Mouse (Mus musculus) C2C12 (cell line): ENCODE results near the gene Ppp1cb. TPM values are rescaled to one million over a fixed set of nuclear protein-coding genes. Genes with fewer than 3 reads are reported as not detected.

Source experiments
- H3K27me3 ChIP-seq: one replicate; pipeline ENCODE4 v1.6.1; 2011; ENCODE audit not compliant: control insufficient read depth, insufficient read depth, insufficient read length
- H3K36me3 ChIP-seq: one replicate; pipeline ENCODE4 v1.6.1; 2011; ENCODE audit not compliant: control insufficient read depth, insufficient read depth
- H3K4me3 ChIP-seq: one replicate; pipeline ENCODE4 v1.5.1; 2011; ENCODE audit warnings: mild to moderate bottlenecking, control low read depth; ENCODE audit not compliant: poor library complexity, insufficient read depth, severe bottlenecking
- H3K79me2 ChIP-seq: one replicate; pipeline ENCODE4 v1.6.1; 2011; ENCODE audit not compliant: control insufficient read depth, insufficient read depth
- H3K79me3 ChIP-seq: one replicate; pipeline ENCODE4 v1.6.1; 2011; ENCODE audit warnings: low read depth, control low read depth
- H3ac ChIP-seq: one replicate; pipeline ENCODE3; 2011; ENCODE audit warnings: low read depth; ENCODE audit not compliant: control insufficient read depth, insufficient read length
- CEBPB ChIP-seq: IDR thresholded peaks from one replicate; pipeline ENCODE4 v1.6.1; 2011; ENCODE audit warnings: low read depth, mild to moderate bottlenecking, control low read depth, moderate library complexity
- CTCF ChIP-seq: IDR thresholded peaks from one replicate; pipeline ENCODE4 v1.5.1; 2011; ENCODE audit not compliant: control insufficient read depth, insufficient read depth, insufficient read length
- FOSL1 ChIP-seq: IDR thresholded peaks from one replicate; pipeline ENCODE4 v1.8.0; 2011; ENCODE audit warnings: mild to moderate bottlenecking, low read length; ENCODE audit not compliant: poor library complexity, insufficient read depth, severe bottlenecking
- MAX ChIP-seq: IDR thresholded peaks from one replicate; pipeline ENCODE4 v1.6.1; 2011; ENCODE audit warnings: mild to moderate bottlenecking, control low read depth
- MYOD1 ChIP-seq: IDR thresholded peaks from one replicate; pipeline ENCODE4 v1.6.1; 2011; ENCODE audit warnings: low read depth; ENCODE audit not compliant: control insufficient read depth, insufficient read length
- MYOG ChIP-seq: IDR thresholded peaks from one replicate; pipeline ENCODE4 v1.6.1; 2011; ENCODE audit not compliant: control insufficient read depth, insufficient read length; ENCODE audit errors: extremely low read depth
- USF1 ChIP-seq: IDR thresholded peaks from one replicate; pipeline ENCODE4 v1.6.1; 2011; ENCODE audit warnings: low read depth, mild to moderate bottlenecking, control low read depth, moderate library complexity
- polyA plus RNA-seq: library from polyadenylated mRNA; unstranded; fragments of >200 nt; fragmentation: generic; extraction: Trizol; gene quantifications from one replicate; pipeline ENCODE4 v1.2.1, GENCODE M21; 2012; ENCODE audit warnings: missing spikeins

Gene Ppp1cb
- polyA plus RNA-seq, 1 experiment, result 37.9 TPM

GRCm38 (mm10) chr5:32445287-32445921 is 13.2 kb upstream of the Ppp1cb start:
- no peaks in the 10 kb centered on the region for H3K79me2 ChIP-seq
- no peak for TF ChIP-seq MYOD1
- H3K36me3 ChIP-seq, result no peaks in the 10 kb centered on the region
- H3K79me3 ChIP-seq, result no peaks in the 10 kb centered on the region
- no peak overlapping the region for H3ac ChIP-seq
- H3K27me3 ChIP-seq, result no peaks in the 10 kb centered on the region
- H3K4me3 ChIP-seq, result no peak overlapping the region

DNA sequence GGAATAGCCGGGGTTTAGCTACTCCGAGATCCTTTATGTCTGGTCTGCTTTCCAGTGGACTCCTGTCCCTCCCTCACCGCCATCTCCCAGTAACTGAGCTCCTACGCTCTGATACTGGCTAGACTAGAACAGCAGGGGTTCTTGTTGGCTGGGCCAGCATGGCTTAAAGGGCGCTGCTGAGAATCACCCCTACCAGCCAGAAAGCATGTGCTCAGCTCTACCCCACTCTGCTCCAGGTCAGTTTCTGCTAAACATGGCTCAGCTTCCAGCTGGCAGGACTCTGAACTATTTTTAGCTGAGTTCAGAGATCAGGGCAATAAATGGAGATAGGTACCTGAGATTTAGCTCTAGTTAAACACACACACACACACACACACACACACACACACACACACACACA is 12.2 kb upstream of the Ppp1cb start:
- Histone ChIP-seq H3ac (no peak overlapping the region), H3K4me3 (no peak overlapping the region), H3K79me3 (no peaks in the 10 kb centered on the region), H3K36me3 (no peaks in the 10 kb centered on the region), H3K27me3 (no peaks in the 10 kb centered on the region), H3K79me2 (no peaks in the 10 kb centered on the region)
- TF ChIP-seq FOSL1 (no peak), CEBPB (no peak), MYOG (no peak), USF1 (no peak), CTCF (no peak), MYOD1 (no peak)

- H3K4me3 ChIP-seq, result no peak overlapping the region
- no peaks in the 10 kb centered on the region for H3K36me3 ChIP-seq
- no peaks in the 10 kb centered on the region for H3K79me3 ChIP-seq
- TF ChIP-seq USF1 (no peak), MAX (no peak), FOSL1 (no peak), CTCF (no peak), MYOD1 (no peak), MYOG (no peak), CEBPB (no peak)
- no peaks in the 10 kb centered on the region for H3K79me2 ChIP-seq
- no peak overlapping the region for H3ac ChIP-seq
- H3K27me3 ChIP-seq, result no peaks in the 10 kb centered on the region
Observed at GRCm38 (mm10) chr5:32446810-32447209, 11.8 kb upstream of the Ppp1cb start.

DNA sequence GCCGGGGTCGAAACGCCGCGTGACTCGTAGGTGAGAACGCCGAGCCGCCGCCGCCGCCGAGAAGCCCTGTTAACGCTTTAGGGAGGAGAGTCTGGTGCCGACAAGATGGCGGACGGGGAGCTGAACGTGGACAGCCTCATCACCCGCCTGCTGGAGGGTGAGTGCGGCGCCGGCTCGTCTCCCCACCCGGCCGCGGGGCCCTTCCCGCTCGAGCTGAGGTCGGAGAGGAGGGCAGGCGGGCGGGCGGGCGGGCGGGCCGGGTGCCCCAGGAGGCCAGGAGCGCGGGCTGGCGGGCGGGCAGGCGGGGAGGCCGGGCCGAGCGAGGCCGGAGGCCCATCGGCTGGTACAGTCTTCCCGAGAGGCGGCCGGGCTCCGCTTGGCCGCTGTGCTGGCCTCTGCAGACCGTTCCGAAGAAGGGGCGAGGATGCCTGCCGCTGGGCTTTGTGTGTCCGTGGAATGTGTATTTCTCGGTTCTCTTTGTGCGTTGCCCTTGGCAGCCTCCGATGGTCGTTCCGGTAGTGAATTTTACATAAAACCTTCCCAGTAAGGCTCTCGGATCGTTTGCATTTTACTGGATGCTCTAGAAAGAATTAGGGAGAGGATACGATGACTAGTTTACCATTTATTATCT is 723 bp downstream of the Ppp1cb start:
- no peaks in the 10 kb centered on the region for H3K27me3 ChIP-seq
- H3ac ChIP-seq, result peak overlapping the region; percentile 96
- peaks cover 50% of the 10 kb centered on the region for H3K79me3 ChIP-seq
- no peaks in the 10 kb centered on the region for H3K36me3 ChIP-seq
- H3K4me3 ChIP-seq, result peak overlapping the region; percentile 78
- peaks cover 52% of the 10 kb centered on the region for H3K79me2 ChIP-seq
- TF ChIP-seq USF1 (no peak), FOSL1 (no peak), MAX (no peak)

DNA sequence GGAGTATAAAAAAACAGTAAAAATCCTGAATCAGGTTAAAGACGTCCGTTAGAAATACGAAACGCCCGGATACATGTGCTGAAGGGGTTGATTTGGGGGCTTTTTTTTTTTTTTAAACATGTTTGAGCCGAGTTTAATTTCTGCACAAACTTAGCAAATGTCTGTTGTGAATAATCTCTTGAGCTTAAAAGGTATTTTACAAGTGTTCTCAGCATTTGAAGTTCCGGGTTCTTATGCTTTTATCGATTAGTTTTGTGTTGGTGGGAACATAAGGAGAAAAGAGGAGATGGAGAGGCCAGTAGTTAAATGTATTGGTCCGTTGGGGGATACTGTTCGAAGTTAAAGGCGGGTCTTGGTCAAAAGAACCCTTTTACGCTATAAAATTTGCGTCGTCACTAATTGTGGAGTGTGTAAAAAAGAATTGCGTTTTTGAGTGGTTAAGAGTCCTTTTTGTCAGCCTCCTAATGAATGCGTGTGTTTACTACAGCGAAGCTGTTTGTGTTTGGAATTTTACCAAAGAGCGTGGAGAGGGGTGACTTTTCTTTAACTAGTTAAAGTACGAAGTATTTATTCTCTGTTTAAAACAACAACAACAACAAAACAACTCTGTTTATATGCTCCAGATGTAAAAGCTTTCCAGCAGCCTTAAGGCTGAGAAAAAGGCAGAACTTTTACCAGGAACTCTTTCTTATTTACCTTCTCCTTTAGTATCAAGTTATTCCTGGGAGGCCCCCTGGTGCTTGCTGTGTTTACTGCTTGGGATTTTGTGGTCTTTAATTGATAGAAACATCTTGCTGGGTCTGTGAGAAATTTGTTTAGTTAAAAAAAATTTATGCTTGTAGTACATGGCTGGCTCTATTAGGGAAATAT is 1.5 kb downstream of the Ppp1cb start:
- TF ChIP-seq FOSL1, result no peak
- no peak for TF ChIP-seq CTCF
- no peak for TF ChIP-seq MYOD1
- no peak for TF ChIP-seq CEBPB
- no peak for TF ChIP-seq USF1
- TF ChIP-seq MAX, result no peak
- TF ChIP-seq MYOG, result no peak
- peaks cover 59% of the 10 kb centered on the region for H3K79me2 ChIP-seq
- H3K36me3 ChIP-seq, result no peaks in the 10 kb centered on the region
- no peaks in the 10 kb centered on the region for H3K27me3 ChIP-seq
- H3ac ChIP-seq, result peak overlapping the region; percentile 96
- peak overlapping the region; percentile 78 for H3K4me3 ChIP-seq
- peaks cover 57% of the 10 kb centered on the region for H3K79me3 ChIP-seq

- H3K79me2 ChIP-seq, result peaks cover 68% of the 10 kb centered on the region
- H3ac ChIP-seq, result no peak overlapping the region
- H3K27me3 ChIP-seq, result no peaks in the 10 kb centered on the region
- H3K36me3 ChIP-seq, result no peaks in the 10 kb centered on the region
- peaks cover 64% of the 10 kb centered on the region for H3K79me3 ChIP-seq
- no peak for TF ChIP-seq MYOG
- H3K4me3 ChIP-seq, result no peak overlapping the region
Observed at GRCm38 (mm10) chr5:32460973-32461372, 2.3 kb downstream of the Ppp1cb start.
